Mouse (Mus musculus) heart, adult 2 months (tissue): Measurements from ENCODE around the gene Bsx.

Source experiments
- EP300 ChIP-seq: fragments of 200-500 bp; IDR thresholded peaks from 2 replicates; pipeline ENCODE4 v1.6.1; 2011; ENCODE audit warnings: low read depth, low read length, control low read depth; ENCODE audit not compliant: insufficient read depth
- POLR2A ChIP-seq: fragments of 200-500 bp; IDR thresholded peaks from 2 replicates; pipeline ENCODE4 v1.6.1; 2011; ENCODE audit warnings: mild to moderate bottlenecking, low read depth, low read length, control low read depth; ENCODE audit not compliant: insufficient read depth

GRCm38 (mm10) chr9:40871369-40872155 lies 2.4 kb upstream of the Bsx start:
- TF ChIP-seq EP300 (no peak), POLR2A (no peak)
